Mouse (Mus musculus) small intestine, adult 2 months (tissue): ENCODE results near the gene Sept4.

ENCODE experiments used
- CTCF ChIP-seq: fragments of 200-500 bp; IDR thresholded peaks from 2 replicates; pipeline ENCODE4 v1.5.1; 2012; ENCODE audit warnings: low read depth, mild to moderate bottlenecking, control low read depth, inconsistent platforms, low read length, moderate library complexity, mixed read lengths; ENCODE audit not compliant: insufficient replicate concordance, insufficient read length; ENCODE audit errors: extremely low read depth
- POLR2A ChIP-seq: fragments of 200-500 bp; IDR thresholded peaks from 2 replicates; pipeline ENCODE4 v1.6.1; 2012; ENCODE audit warnings: low read depth, mild to moderate bottlenecking, control low read depth, inconsistent platforms, low read length, moderate library complexity

DNA sequence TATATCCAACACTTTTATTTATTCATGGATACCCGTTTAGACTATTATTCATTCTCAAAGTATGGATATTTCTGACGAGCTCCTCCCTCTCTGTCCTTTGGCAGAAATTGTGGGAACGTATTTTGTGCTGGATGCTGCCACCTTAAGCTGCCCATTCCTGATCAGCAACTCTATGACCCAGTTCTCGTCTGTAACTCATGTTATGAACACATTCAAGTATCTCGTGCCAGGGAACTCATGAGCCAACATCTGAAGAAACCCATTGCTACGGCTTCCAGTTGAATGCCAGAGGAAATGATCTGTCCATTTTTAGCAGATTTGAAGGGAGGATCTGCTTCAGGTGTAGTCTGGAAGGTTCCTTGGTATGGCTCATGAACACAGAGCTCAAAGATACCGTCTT is 45.3 kb downstream of the Sept4 start:
- TF ChIP-seq CTCF (no peak), POLR2A (no peak)
